Comparison of ENCODE assay signal across 8 mouse cellular contexts in genomic region chr4:106785753-106786540, GRCm38 (mm10). TPM values are rescaled to one million over a fixed set of nuclear protein-coding genes. Genes with fewer than 3 reads are reported as not detected.
DNase-seq lines count a peak whose midpoint lies in the region; ATAC-seq and TF ChIP-seq lines count a peak whose summit lies in the region.

No protein-coding gene starts in this region.

- no peak overlapping the region for H3K4me3 ChIP-seq in forebrain, embryonic 15.5 days
- no peak overlapping the region for H3K4me3 ChIP-seq in hindbrain, embryonic 15.5 days
- no peak overlapping the region for H3K4me3 ChIP-seq in midbrain, postnatal 0 days (ENCODE audit: low read depth, low read length)

- intact Hi-C loops in left cerebral cortex, postnatal 4 days (cut with DNase I) = no loop called here

- no peak overlapping the region for H3K4me2 ChIP-seq in forebrain, embryonic 15.5 days (replicated peaks)
- H3K4me2 ChIP-seq in hindbrain, embryonic 15.5 days = 0 out of 2 replicates have a peak overlapping the region, but pooled peaks have one; percentile 4
- H3K4me2 ChIP-seq in midbrain, postnatal 0 days (ENCODE audit: low read depth, low read length, poor library complexity, severe bottlenecking) = no peak overlapping the region

- H3K4me1 ChIP-seq in forebrain, embryonic 15.5 days = peaks cover 32% of the 10 kb centered on the region
- peaks cover 36% of the 10 kb centered on the region for H3K4me1 ChIP-seq in hindbrain, embryonic 15.5 days (replicated peaks)
- peaks cover 14% of the 10 kb centered on the region for H3K4me1 ChIP-seq in midbrain, postnatal 0 days (ENCODE audit: insufficient read depth, low read length)

- no peaks in the 10 kb centered on the region for H3K36me3 ChIP-seq in forebrain, embryonic 15.5 days
- no peaks in the 10 kb centered on the region for H3K36me3 ChIP-seq in hindbrain, embryonic 15.5 days
- H3K36me3 ChIP-seq in midbrain, postnatal 0 days (ENCODE audit: insufficient read depth, low read length) = no peaks in the 10 kb centered on the region

- no peaks in the 10 kb centered on the region for H3K9me3 ChIP-seq in forebrain, embryonic 15.5 days
- no peaks in the 10 kb centered on the region for H3K9me3 ChIP-seq in hindbrain, embryonic 15.5 days
- H3K9me3 ChIP-seq in midbrain, postnatal 0 days (ENCODE audit: low read length) = no peaks in the 10 kb centered on the region

- no peak overlapping the region for H3K9ac ChIP-seq in forebrain, embryonic 15.5 days (replicated peaks)
- H3K9ac ChIP-seq in hindbrain, embryonic 15.5 days = no peak overlapping the region
- no peak overlapping the region for H3K9ac ChIP-seq in midbrain, postnatal 0 days (replicated peaks; ENCODE audit: low read length, poor library complexity, severe bottlenecking)

- TF ChIP-seq CTCF in midbrain, postnatal 0 days (IDR thresholded peaks at IDR 0.05) = no peak

- 0% methylated on average over 3 of the region's 5 CpGs for WGBS in forebrain, embryonic 15.5 days
- WGBS in hindbrain, embryonic 15.5 days = 10% methylated on average over 3 of the region's 5 CpGs
- WGBS in midbrain, postnatal 0 days = 1% methylated on average over 4 of the region's 5 CpGs

- peak; percentile 37 for DNase-seq in cerebellum, adult 11-12 months
- no peak for DNase-seq in cerebellum, adult 9-10 months
- DNase-seq in R1 (ENCODE audit: low read depth, low spot score) = peak; percentile 69
- DNase-seq in left cerebral cortex, postnatal 4 days = peak; percentile 87
- peak; percentile 94 for DNase-seq in midbrain, postnatal 0 days (ENCODE audit: low spot score)
- DNase-seq in spleen, postnatal 36 days (ENCODE audit: low spot score in 2 of 2) = no peak

- no peaks in the 10 kb centered on the region for H3K27me3 ChIP-seq in forebrain, embryonic 15.5 days
- H3K27me3 ChIP-seq in hindbrain, embryonic 15.5 days = no peaks in the 10 kb centered on the region
- H3K27me3 ChIP-seq in midbrain, postnatal 0 days (ENCODE audit: insufficient read depth, low read length) = no peaks in the 10 kb centered on the region

- peak; percentile 94 for ATAC-seq in forebrain, embryonic 15.5 days (replicated peaks)
- ATAC-seq in hindbrain, embryonic 15.5 days (ENCODE audit: low FRiP score, low read depth) = peak; percentile 90
- ATAC-seq in midbrain, postnatal 0 days (ENCODE audit: low FRiP score) = peak; percentile 91

- peak overlapping the region; percentile 84 for H3K27ac ChIP-seq in forebrain, embryonic 15.5 days (replicated peaks)
- H3K27ac ChIP-seq in hindbrain, embryonic 15.5 days (replicated peaks) = peak overlapping the region; percentile 87
- peak overlapping the region; percentile 88 for H3K27ac ChIP-seq in midbrain, postnatal 0 days (ENCODE audit: low read depth, low read length)

RNA-seq across cellular contexts. Expression of gene Acot11, which starts 18.9 kb away (rescaled TPM):
- polyA plus RNA-seq in forebrain, embryonic 15.5 days (2015; fragmentation: Nextera tagmentation; extraction: Ambion mirVana) = 0.92 and 1.3 TPM in 2 replicates
- polyA plus RNA-seq in hindbrain, embryonic 15.5 days (2015; fragmentation: Nextera tagmentation; extraction: Ambion mirVana) = 2.1 and 2.4 TPM in 2 replicates
- total RNA-seq in left cerebral cortex, postnatal 4 days (2021) = 1 to 10 TPM; 3.7 to 3.8 TPM
- total RNA-seq in midbrain, postnatal 0 days (2014; rRNA removed) = 4.0 and 7.0 TPM in 2 replicates
- polyA plus RNA-seq in midbrain, postnatal 0 days (2015; fragmentation: Nextera tagmentation; extraction: Ambion mirVana) = 1.8 and 2.1 TPM in 2 replicates

RNA-seq across cellular contexts. Expression of gene Fam151a, which starts 52.3 kb away (rescaled TPM):
- polyA plus RNA-seq in forebrain, embryonic 15.5 days (2015; fragmentation: Nextera tagmentation; extraction: Ambion mirVana) = not detected in 2 replicates
- not detected in 2 replicates for polyA plus RNA-seq in hindbrain, embryonic 15.5 days (2015; fragmentation: Nextera tagmentation; extraction: Ambion mirVana)
- not detected for total RNA-seq in left cerebral cortex, postnatal 4 days (2021)
- not detected in 2 replicates for total RNA-seq in midbrain, postnatal 0 days (2014; rRNA removed)
- polyA plus RNA-seq in midbrain, postnatal 0 days (2015; fragmentation: Nextera tagmentation; extraction: Ambion mirVana) = not detected in 2 replicates

RNA-seq across cellular contexts. Expression of gene Mroh7, which starts 55.2 kb away (rescaled TPM):
- polyA plus RNA-seq in forebrain, embryonic 15.5 days (2015; fragmentation: Nextera tagmentation; extraction: Ambion mirVana) = 0.20 and 0.87 TPM in 2 replicates
- polyA plus RNA-seq in hindbrain, embryonic 15.5 days (2015; fragmentation: Nextera tagmentation; extraction: Ambion mirVana) = 0.21 and 1.5 TPM in 2 replicates
- 1 to 10 TPM; 1.3 to 1.6 TPM for total RNA-seq in left cerebral cortex, postnatal 4 days (2021)
- total RNA-seq in midbrain, postnatal 0 days (2014; rRNA removed) = 1.1 and 1.3 TPM in 2 replicates
- polyA plus RNA-seq in midbrain, postnatal 0 days (2015; fragmentation: Nextera tagmentation; extraction: Ambion mirVana) = 0.59 and 0.64 TPM in 2 replicates

Comparison
In these comparisons a context has a peak if more than half of its experiments do, and no peak if none do; other contexts are left out.
1. DNase-seq: peak in cerebellum, adult 11-12 months (single experiment), R1 (single experiment), left cerebral cortex, postnatal 4 days (single experiment) and midbrain, postnatal 0 days (single experiment); none in cerebellum, adult 9-10 months (single experiment) and spleen, postnatal 36 days (0 of 2).
2. Peak in every context shown above with its lines, with median percentiles within 50 percentile points of each other: ATAC-seq and H3K27ac ChIP-seq.